Mouse (Mus musculus): Measurements from ENCODE around the gene Msh5. TPM values are rescaled to one million over a fixed set of nuclear protein-coding genes. Genes with fewer than 3 reads are reported as not detected.

Gene Msh5
- total and polyA plus RNA-seq, 3 experiments, result 26.3 to 29.0 TPM; not detected in 1

DNA sequence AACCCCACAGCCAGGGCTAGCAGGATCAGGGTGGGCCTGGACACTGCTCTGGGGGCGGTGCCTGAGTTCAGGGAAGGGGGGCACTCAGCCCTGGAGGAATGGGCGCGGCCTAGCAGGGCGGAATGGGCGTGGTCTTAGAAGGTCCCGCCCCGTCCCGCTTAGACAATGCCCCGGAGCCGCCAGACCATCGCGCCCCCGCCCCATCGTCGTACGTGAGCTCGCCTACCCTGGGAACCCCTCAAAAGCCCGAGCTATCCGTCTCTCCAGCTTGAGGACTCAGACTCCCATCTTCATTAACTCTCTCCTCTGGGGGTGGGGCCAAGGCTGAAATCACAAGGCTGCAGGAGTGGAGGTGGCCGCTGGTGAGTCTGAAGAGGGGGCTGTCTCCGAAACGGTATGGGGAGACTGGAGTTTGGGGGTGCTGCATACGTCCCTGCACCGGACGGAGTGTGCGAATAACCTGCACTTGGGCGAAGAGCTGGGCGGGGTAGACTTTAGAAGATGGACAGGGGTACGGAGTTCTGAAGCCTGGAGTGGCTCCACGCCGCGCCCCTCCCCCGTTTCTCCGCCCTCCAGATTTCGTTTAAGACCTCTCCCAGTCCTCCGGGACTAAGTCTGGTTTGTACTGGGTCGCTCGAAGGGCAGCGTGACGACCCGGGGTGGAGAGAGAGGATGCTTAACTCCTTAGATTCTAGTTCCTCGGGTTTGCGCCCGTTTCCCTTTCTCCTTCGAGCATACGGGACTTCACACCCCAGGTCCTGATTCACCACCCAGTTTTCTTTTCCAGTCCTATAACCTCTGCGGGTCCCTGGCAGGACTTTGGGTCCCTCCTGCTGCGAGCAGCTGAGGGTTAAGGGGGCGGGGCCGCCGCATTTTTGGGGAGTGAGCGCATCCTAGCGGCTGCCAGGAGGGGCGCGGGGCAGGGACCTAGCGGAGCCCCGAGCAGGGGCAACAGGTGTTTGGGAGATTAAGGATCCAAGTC lies 12.7 kb upstream of the Msh5 start, which contains the start of gene Ddah2:
Gene Ddah2, plus strand, starts transcription at position 125 of the 982 bp plus-strand sequence.
- H3K4me3 ChIP-seq (ENCODE audit: control insufficient read depth in 1 of 2, insufficient read depth in 1 of 2, low read depth in 2 of 2, low read length in 2 of 2), result peak within 1 kb of the TSS; percentile 36 to 52
- peaks cover 4% of the 10 kb centered on the region; the same call in 1 of the 2 replicates for H3K79me2 ChIP-seq (ENCODE audit: control insufficient read depth, insufficient read depth, low read length, poor library complexity)
- DNase-seq (ENCODE audit: low read depth, low spot score), result peak; percentile 79
- H3K36me3 ChIP-seq (ENCODE audit: control insufficient read depth in 1 of 2, insufficient read depth in 2 of 2, low read length in 2 of 2), result peaks cover 8 to 13% of the 10 kb centered on the region in 2 experiments
- H3K4me1 ChIP-seq (ENCODE audit: control insufficient read depth in 1 of 2, insufficient read depth in 2 of 2, low read length in 2 of 2), result no peaks in the 10 kb centered on the region; a peak in 1 of 4 replicates
- no peak within 1 kb of the TSS for H3K27ac ChIP-seq (ENCODE audit: control insufficient read depth, low read depth, low read length)
- H3K27me3 ChIP-seq (ENCODE audit: control insufficient read depth in 1 of 2, insufficient read depth in 2 of 2, low read length in 2 of 2), result no peaks in the 10 kb centered on the region
- H3K9ac ChIP-seq (ENCODE audit: control insufficient read depth, low read depth, low read length, poor library complexity, severe bottlenecking), result peak within 1 kb of the TSS; percentile 54
- H3K9me3 ChIP-seq (replicated peaks; ENCODE audit: insufficient read depth, low read length), result no peaks in the 10 kb centered on the region
- TF ChIP-seq MEF2A (IDR thresholded peaks at IDR 0.05; ENCODE audit: extremely low read depth, insufficient replicate concordance, low read depth, low read length, poor library complexity, severe bottlenecking), result no peak
- TF ChIP-seq ZC3H11A (IDR thresholded peaks at IDR 0.05; ENCODE audit: low read depth, low read length), result peak; percentile 58
- no peak for TF ChIP-seq CHD1 (IDR thresholded peaks at IDR 0.05; ENCODE audit: low read depth, low read length)
- no peak for TF ChIP-seq MAFK (IDR thresholded peaks at IDR 0.05; ENCODE audit: borderline replicate concordance, low read depth, low read length)
- TF ChIP-seq ELF1 (IDR thresholded peaks at IDR 0.05; ENCODE audit: low read depth, low read length), result no peak
- peak; percentile 23; the same call in 1 of the 2 replicates for TF ChIP-seq MAZ (IDR thresholded peaks at IDR 0.05; ENCODE audit: low read depth, low read length)
- TF ChIP-seq POLR2AphosphoS2 (IDR thresholded peaks at IDR 0.05; ENCODE audit: low read length), result peak; percentile 95
- TF ChIP-seq SMC3 (IDR thresholded peaks at IDR 0.05; ENCODE audit: low read depth, low read length), result peak; percentile 57
- TF ChIP-seq ZMIZ1 (IDR thresholded peaks at IDR 0.05; ENCODE audit: low read depth, low read length), result no peak
- TF ChIP-seq HCFC1 (IDR thresholded peaks at IDR 0.05; ENCODE audit: low read depth, low read length), result 0 out of 2 replicates have a peak, but pooled peaks have one; percentile 21
- peak; percentile 51 for TF ChIP-seq SIN3A (IDR thresholded peaks at IDR 0.05; ENCODE audit: low read length)
- no peak for TF ChIP-seq GATA1 (IDR thresholded peaks at IDR 0.05; ENCODE audit: low read depth, low read length)
- TF ChIP-seq UBTF (IDR thresholded peaks at IDR 0.05; ENCODE audit: borderline replicate concordance, insufficient read depth, low read depth, low read length), result no peak
- peak; percentile 35; the same call in 1 of the 2 replicates for TF ChIP-seq MXI1 (IDR thresholded peaks at IDR 0.05; ENCODE audit: low read depth, low read length)
- TF ChIP-seq E2F4 (IDR thresholded peaks at IDR 0.05; ENCODE audit: borderline replicate concordance, low read depth, low read length), result no peak
- no peak for TF ChIP-seq ETS1 (IDR thresholded peaks at IDR 0.05; ENCODE audit: low read depth, low read length)
- TF ChIP-seq MYB (IDR thresholded peaks at IDR 0.05; ENCODE audit: low read depth, low read length), result no peak
- no peak for TF ChIP-seq NRF1 (IDR thresholded peaks at IDR 0.05; ENCODE audit: insufficient read depth, low read depth, low read length, poor library complexity, severe bottlenecking)
- TF ChIP-seq TBP (IDR thresholded peaks at IDR 0.05; ENCODE audit: low read depth, low read length), result no peak
- no peak for TF ChIP-seq KAT2A (conservative IDR thresholded peaks at IDR 0.05; ENCODE audit: low read depth, low read length)
- no peak for TF ChIP-seq TAL1 (IDR thresholded peaks at IDR 0.05; ENCODE audit: low read length)
- TF ChIP-seq ZKSCAN1 (IDR thresholded peaks at IDR 0.05; ENCODE audit: low read depth, low read length), result no peak
- no peak for TF ChIP-seq RCOR1 (IDR thresholded peaks at IDR 0.05; ENCODE audit: low read depth, low read length)
- TF ChIP-seq ZNF384 (IDR thresholded peaks at IDR 0.05; ENCODE audit: low read depth, low read length), result no peak
- TF ChIP-seq BHLHE40 (IDR thresholded peaks at IDR 0.05; ENCODE audit: borderline replicate concordance, low read depth, low read length), result no peak
- no peak for TF ChIP-seq USF2 (IDR thresholded peaks at IDR 0.05; ENCODE audit: borderline replicate concordance in 1 of 2, insufficient read depth in 1 of 2, low read depth in 1 of 2, low read length in 2 of 2)
- peak; percentile 70 for TF ChIP-seq RAD21 (IDR thresholded peaks at IDR 0.05; ENCODE audit: low read depth, low read length)
- no peak for TF ChIP-seq USF1 (IDR thresholded peaks at IDR 0.05; ENCODE audit: low read depth, low read length)
- no peak for TF ChIP-seq JUND (IDR thresholded peaks at IDR 0.05; ENCODE audit: low read depth, low read length)
- no peak for TF ChIP-seq MYC (IDR thresholded peaks at IDR 0.05; ENCODE audit: low read depth, low read length)
- no peak for TF ChIP-seq NELFE (IDR thresholded peaks at IDR 0.05; ENCODE audit: low read depth, low read length)
- TF ChIP-seq POLR2AphosphoS5 (IDR thresholded peaks at IDR 0.05; ENCODE audit: borderline replicate concordance, low read depth, low read length), result no peak
- TF ChIP-seq POLR2A (IDR thresholded peaks at IDR 0.05; ENCODE audit: control insufficient read depth in 1 of 2, insufficient read depth in 1 of 2, low read depth in 1 of 2, low read length in 2 of 2, poor library complexity in 1 of 2), result peak in 1 of 2 experiments; percentile 47; a peak in 1 of 4 replicates
- TF ChIP-seq GABPA (IDR thresholded peaks at IDR 0.05; ENCODE audit: low read depth, low read length), result no peak

Data from MEL (cell line).